Mouse (Mus musculus) CH12F3 (cell line): Measurements from ENCODE around the gene Cdc14a.

ENCODE experiments used
- in situ Hi-C: fragments of 300-500 bp; cut with MboI; formaldehyde crosslinking; loops from 2 replicates; pipeline ENCODE4 v1.14.3; 2020; ENCODE audit warnings: low sequenced_read_pairs

Cdc14a gene

DNA sequence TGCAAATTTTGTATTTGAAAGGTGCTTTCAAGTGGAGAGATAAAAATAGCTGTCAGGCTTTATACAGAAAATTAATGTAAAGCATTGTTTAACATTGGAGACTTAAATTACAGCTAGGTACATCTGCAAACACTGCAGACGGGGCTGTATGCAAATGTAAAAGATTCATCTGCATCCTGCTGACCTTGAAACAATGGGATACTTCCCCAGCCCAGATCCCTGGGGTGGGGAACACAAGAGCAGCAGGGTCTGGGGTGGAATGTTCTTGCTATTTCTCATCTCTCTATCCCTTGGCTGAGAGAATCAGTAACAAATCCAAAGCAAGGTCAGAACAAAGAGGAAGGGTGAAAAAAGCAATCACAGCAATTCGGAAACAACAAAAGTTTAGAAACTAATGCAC lies 139.8 kb downstream of the Cdc14a start:
- in situ Hi-C loops: no loop called here

- in situ Hi-C loops: no loop called here
Measured at GRCm38 (mm10) chr3:116281663-116282062, 142.2 kb downstream of the Cdc14a start.

- in situ Hi-C loops: no loop called here
Measured at GRCm38 (mm10) chr3:116277146-116277545, 146.7 kb downstream of the Cdc14a start.

DNA sequence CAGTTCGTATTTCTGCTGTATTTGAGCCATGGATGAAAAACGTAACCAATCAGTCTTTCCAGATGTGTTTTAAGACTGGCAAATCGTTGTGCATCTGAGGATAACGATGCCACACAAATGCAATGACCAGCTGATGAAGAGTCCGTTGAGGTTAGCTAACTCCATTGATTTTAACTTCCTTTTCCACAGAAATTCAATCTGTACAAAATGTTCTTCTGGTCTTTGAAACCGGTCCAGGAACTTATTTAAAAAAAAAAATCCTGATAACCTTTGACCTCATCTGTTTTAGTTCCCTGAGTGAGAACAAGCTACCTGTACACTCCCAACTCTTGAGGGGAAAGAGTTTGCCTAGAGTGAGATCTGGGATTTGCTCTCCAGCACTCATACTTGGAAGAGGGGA lies 152.2 kb downstream of the Cdc14a start:
- in situ Hi-C loops: no loop called here

DNA sequence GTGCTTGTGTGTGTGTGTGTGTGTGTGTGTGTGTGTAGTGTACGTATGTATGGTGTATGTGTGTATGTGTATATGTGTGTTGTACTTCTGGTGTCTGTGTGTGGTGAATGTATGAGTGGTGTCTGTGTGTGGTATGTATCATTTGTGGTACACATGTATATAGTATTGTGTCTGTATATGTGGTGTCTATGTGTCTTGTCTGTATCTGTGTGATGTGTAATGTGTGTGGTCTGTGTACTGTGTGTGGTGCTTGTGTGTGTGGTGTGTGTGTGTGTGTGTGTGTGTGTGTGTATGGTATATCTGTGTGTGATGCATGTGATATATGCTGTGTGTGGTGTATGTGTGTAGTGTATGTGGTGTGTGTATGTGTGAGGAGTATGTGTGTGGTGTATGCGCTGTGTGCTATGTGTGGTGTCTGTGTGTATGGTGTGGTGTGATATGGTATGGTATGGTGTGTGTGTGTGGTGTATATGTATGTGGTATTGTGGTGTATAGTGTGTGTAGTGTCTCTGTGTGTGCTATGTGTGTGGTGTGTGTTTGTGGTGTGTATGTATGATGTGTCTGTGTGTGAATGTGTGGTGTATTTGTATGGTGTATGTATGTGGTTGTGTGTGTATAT lies 156.7 kb downstream of the Cdc14a start:
- in situ Hi-C loops: no loop called here

- in situ Hi-C loops: no loop called here
Measured at GRCm38 (mm10) chr3:116266360-116266759, 157.5 kb downstream of the Cdc14a start.

DNA sequence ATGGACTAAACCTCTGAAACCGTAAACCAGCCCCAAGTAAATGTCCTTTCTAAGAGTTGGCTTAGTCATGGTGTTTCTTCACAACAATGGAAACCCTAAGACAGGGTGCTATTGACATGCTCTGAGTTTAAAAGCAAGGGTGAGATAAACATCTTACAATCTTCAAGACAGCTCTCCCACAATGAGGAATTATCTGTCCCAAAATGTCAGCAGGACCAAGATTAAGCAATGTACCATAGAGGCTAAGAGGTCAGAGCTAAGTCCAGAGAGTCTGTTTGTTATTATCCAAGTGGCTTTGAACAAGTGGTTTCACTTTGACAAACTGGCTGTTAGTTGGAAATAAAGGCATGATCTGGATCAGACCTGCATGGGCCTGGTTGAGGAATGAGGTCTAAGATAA lies 159.9 kb downstream of the Cdc14a start:
- in situ Hi-C loops: no loop called here

GRCm38 (mm10) chr3:116263061-116263460 lies 160.8 kb downstream of the Cdc14a start:
- in situ Hi-C loops: no loop called here

DNA sequence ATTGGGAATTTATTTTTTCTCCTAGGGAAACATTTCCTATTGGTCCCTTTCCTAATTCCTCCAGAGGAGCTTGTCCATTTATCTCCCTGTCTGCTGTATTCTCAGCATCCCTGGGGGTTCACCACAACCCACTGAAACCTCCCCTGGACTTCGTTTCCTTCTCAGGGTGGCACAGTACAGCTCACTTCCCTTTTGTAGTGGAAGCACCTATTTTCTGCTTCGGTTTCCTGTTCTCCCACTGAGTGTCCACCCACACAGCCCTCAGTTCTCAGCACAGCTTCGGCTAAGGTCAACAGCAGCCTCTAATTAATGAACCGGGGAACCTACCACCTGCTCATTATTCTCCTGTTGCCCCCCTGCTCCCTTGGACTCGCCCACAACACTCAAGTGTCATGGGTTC lies 167.7 kb downstream of the Cdc14a start:
- in situ Hi-C loops: no loop called here

GRCm38 (mm10) chr3:116253077-116253531 lies 170.7 kb downstream of the Cdc14a start, which contains the start of gene Gpr88:
TSS of gene Gpr88 (minus strand) at chr3:116253503.
- in situ Hi-C loops: no loop called here

DNA sequence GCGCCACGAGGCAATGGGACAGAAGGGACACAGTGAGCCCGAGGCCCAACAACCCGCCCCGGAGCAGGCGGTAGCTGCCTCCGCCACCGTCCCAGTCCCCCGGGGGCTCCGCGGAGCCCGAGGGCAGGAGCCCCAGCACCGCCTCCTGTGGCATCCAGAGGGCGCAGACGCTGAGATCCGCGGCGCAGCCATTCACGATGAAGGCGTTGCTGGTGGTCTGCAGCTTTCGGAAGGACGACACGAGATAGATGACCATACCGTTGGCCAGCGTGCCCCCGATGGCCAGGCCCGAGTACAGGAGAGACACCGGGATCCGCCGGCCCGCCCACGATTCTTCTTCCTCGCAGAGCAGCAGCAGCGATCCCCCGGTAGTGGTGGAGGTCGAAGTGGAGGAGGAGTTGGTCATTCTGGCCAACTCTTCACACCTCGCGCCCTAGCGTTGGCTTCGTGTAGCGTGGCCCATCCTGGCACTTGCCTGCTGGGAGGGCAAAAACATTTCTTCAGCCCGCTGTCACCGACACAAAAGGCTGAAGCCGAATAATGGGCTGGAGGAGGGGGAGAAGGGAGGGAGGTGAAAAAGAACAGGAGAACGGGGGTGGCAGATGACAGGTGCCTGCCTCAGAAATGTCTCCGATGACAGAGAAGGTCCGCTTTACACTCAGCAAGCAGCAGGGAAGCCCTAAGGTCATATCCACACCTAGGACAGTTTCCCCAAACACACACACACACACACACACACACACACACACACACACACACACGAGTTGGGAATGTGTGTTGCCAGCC lies 171.4 kb downstream of the Cdc14a start:
- in situ Hi-C loops: no loop called here

DNA sequence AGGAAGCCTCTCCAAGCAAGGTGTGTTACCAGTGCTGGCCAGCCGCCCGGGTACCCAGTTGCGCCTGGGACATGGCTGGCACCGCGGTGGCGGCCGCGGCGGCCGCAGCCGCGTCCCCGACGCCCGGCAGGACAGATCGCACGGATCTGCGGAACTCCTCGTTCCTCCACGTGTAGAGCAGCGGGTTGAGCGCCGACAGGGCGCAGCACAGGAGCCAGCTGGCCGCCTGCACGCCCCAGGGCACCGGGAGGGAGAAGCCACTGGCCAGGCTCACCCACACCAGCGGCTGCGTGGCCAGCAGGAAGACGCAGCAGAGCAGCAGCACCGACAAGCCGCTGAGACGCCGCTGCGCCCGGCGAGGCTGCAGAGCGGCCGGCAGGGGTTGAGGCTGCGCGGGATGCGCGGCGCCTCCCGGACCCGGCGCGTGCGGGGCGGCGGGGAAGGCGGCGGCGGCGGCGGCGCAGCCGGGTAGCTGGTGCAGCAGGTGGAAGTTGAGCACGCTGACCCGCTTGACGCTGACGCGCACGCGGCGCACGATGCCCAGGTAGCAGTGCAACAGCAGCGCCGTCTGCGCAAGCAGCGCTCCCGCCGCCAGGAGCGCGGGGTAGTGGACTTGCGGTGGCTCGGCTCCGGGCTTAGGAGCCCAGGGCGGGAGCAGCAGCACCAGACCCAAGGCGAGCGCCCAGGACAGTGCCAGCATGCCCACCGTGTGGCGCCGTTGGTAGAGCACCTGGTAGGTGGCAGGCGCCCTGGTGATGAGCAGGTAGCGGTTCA lies 172.2 kb downstream of the Cdc14a start:
- in situ Hi-C loops: no loop called here

GRCm38 (mm10) chr3:116249026-116249425 lies 174.8 kb downstream of the Cdc14a start:
- in situ Hi-C loops: loop anchor here (25.0 kb wide), 1 partner anchor 212 kb away; no protein-coding TSS in a partner anchor

DNA sequence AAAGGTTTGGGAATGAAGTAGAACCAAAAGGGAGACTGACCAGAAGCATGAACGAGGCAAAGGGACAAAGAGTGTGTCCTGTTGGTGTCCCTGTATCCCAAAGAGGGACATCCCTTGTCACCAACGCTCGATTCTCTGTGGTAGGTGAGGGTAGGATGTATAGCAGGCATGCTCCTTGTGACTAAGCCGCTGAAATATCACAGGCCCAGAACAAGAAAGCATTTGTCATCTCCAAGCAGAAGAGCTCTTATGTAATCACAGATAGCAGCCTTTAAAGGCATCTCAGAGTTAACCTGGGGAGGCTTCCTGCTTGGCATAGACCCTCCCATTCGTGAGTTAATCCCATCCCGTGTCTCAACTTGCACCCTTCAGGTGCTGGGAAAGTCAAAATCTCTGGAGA lies 179.4 kb downstream of the Cdc14a start:
- in situ Hi-C loops: loop anchor here (25.0 kb wide), 1 partner anchor 207 kb away; no protein-coding TSS in a partner anchor

DNA sequence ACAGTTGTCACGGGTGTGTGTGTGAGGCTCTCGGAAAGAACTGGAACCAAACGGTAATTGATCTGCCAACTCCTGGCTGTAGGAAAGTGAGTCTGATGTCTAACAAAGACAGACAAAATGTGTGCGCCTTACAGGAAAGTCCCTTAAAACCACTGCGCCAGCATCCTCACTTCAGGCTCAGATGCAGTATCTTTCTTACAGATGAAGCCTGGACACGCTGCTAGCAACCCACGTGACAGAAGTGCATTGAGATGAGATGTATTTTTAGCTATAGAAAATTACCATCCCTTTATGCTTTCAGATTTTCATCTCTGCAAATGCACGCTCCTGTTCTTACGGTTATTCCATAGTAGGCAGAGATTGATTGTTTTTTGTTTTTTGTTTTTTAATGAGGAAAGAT lies 181.1 kb downstream of the Cdc14a start:
- in situ Hi-C loops: loop anchor here (25.0 kb wide), 1 partner anchor 205 kb away; no protein-coding TSS in a partner anchor

DNA sequence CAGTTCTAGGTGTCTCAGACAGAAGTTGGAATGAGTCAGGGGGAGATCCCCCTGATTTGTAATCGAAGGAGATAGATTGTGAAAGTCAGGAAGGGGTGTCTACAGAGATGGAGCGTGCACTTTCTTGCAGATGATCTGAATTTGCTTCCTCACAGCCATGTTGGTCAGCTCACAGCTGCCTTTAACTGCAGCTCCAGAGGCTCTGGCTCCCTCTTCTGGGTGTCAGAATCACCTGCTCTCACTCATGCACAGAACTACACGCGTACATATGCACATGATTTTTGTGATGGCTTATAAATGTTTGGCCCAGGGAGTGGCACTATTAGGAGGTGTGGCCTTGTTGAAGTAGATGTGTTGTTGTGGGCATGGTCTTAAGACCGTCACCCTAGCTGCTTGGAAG lies 186.3 kb downstream of the Cdc14a start:
- in situ Hi-C loops: loop anchor here (25.0 kb wide), 1 partner anchor 200 kb away; no protein-coding TSS in a partner anchor

- in situ Hi-C loops: loop anchor here (25.0 kb wide), 1 partner anchor 200 kb away; no protein-coding TSS in a partner anchor
Measured at GRCm38 (mm10) chr3:116236856-116237255, 187.0 kb downstream of the Cdc14a start.

DNA sequence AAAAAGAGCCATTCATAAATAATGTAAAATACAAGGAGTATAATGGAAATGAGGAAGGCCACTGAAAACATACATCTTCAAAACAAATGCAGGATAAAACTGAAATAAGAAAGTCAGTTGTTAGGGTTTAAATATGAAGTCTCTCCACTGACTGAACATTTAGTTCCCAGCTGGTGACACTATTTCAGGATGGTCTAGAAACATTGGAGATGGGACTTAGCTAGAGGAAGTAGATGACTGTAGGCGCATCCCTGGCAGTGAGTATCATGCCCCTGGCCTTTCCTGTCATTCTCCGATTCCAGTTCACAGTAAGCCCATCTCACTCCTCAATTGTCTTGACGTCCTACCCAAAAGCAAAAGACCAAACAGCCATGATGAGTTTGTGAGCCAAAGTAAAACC lies 190.3 kb downstream of the Cdc14a start:
- in situ Hi-C loops: loop anchor here (25.0 kb wide), 1 partner anchor 196 kb away; no protein-coding TSS in a partner anchor

DNA sequence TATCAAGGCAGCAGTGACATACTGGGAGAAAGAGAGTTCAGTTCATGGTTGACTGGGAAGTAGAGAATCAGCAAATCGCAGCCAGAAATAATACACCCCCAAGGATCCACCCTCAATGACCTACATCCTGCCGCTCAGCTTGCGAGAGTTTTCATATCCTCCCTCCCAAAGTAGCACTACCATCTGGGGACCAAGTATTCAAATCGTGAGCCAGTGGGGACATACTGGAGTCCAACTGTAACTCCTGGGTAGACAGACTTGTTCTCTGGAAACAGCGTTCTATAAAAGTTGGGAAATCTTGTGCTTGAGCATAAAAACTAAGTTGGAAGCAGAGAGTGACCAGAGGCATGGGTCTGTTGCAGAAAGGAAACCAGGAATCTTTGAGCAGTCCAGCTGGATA lies 191.1 kb downstream of the Cdc14a start:
- in situ Hi-C loops: loop anchor here (25.0 kb wide), 1 partner anchor 195 kb away; no protein-coding TSS in a partner anchor

GRCm38 (mm10) chr3:116229336-116229735 lies 194.5 kb downstream of the Cdc14a start:
- in situ Hi-C loops: loop anchor here (25.0 kb wide), 1 partner anchor 192 kb away; no protein-coding TSS in a partner anchor
